Mouse (Mus musculus) thymus, postnatal 4 days (tissue): ENCODE data around the gene Il18rap.

Source experiments
- DNase-seq: peaks from one replicate; pipeline ENCODE4 v3.0.0; 2021

Gene Il18rap

DNA sequence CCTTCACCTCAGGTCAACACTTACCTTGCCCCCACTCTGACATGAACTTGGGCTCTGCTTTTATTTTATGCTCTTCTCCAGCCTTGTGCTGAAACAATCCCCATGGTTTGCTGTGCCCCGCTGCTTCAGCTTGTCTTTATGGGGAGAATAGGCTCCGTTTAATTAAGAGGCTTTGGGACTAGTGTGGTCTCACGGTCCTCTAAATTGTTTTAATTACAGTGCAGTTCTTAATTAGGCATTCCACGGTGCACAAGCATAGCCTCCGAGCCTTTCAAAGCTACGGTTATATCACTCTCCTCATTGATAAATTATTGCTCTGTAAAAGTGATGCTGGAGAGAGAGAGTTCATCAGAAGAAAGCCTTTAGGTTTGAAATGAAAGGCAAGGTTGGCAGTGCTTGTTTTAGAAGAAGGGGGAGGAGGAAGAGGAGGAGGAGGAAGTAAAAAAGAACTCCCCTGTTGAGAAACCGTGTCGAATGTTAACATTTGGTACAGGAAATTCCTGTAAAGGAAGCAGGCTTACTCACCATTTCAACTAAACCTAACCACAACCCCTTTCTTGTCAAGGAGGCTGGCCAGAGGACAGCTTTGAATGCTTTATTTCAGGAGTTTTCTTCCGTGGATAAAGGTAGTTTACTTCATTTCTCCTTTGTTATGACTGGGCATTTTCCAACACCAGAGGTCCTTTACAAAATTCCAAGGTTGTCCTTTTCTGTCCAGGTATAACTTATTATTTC is at the start of gene Il18rap:
Gene Il18rap (plus strand): TSS at position 512 of the 735 bp plus-strand sequence.
- no peak for DNase-seq

DNA sequence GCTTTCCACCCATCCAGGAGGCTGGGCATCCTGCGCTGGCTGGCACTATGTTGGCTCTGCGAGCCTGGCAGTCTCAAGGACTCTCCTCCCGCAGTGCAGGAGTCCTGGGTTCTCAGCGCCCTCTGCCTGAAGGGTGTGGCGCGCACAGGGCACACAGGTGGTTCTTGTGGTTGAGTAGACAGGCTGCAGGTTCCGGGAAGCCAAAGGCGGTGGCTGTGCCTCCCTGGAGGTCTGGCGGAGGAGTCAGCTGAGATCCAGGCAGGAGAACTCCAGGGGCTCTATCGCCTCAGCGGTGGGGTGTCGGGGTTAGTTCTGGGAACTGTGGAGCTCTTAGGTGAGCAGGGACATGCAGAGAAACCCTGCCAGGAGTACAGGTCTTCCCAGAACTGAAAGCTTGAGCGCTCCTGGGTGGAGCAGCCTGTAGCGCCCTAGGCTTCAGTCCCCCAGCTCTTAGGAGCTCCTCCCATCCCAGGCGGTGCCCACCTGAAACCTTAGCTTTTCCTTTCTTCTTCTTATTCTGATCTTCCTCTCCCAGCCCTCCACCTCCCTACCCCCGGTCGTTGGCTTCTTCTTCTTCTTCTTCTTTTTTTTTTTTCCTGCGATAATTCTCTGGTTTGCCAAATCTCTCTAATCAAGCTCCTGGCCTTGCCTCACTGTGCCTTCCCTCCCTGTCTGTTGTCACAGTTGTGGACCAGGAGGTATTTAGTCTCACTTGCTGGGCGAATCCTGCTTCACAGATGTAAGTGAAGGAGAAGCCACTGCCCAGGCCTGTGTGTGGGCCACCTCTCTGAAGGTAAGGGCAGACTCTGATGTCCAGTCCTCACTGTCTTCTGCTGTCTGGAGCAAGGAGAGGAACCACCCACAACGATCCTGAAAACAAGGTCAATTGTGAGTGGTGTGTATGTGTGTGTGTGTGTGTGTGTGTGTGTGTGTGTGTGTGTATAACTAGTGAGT is 49.4 kb upstream of the Il18rap start, which contains the start of gene Il18r1:
Gene Il18r1 (plus strand): TSS at position 76 of the 954 bp plus-strand sequence.
- peak; percentile 82 for DNase-seq

DNA sequence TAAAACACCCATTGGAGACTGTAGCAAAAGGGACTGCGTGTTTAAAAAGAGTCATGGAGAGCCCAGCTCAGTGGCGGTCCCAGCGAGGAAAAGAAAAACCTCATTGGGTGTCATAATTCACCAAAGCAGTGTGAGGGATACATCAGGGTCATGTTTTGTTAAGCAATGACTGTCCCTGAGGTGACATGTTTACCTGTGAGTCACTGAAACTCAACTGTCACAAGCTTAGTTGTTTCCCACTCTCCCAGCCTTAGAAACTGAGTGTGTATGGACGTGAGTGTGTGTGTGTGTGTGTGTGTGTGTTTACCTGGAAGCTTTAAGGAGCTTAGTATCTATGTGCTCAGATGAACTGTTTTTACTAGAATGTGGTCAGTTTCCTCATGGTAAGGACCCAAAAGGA is 47.9 kb upstream of the Il18rap start:
- no peak for DNase-seq

DNA sequence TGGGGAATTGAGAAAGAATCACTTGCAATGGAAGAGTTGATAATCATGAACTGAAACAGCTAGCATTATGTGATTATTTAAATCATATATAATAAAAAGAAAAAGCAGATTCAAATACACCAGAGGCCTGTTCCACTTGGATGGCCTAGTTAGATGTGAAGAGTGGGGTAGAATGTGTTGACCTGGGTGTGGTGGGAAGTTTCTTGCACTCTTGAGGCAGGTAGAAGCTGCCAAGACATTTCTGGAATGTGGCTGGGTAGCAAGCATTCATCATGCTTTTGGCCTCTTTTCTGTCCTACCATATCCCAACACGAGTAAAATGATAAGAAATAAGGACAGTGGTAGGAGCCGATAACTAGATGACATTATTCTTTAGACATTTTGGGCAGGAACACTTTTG is 46.4 kb upstream of the Il18rap start:
- no peak for DNase-seq

DNA sequence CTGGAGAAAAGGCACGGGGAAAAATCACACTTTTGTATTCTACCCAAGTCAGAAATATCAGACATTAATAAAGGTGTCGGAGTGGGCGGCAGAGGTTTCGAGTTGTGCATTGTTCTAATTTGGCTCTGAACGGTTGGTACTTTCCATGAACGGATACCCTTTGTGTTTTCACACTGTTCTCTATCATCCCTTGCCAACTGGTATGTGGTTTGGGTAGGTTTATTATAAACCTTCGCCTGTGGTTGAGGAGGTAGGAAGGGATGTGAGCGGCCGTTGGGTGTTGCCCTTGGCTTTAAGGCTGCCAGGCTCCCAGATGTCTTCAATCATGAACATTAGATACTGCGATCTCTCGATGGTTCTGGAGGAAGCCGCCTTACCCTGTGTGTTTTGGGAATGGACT is 45.3 kb upstream of the Il18rap start:
- DNase-seq = no peak

DNA sequence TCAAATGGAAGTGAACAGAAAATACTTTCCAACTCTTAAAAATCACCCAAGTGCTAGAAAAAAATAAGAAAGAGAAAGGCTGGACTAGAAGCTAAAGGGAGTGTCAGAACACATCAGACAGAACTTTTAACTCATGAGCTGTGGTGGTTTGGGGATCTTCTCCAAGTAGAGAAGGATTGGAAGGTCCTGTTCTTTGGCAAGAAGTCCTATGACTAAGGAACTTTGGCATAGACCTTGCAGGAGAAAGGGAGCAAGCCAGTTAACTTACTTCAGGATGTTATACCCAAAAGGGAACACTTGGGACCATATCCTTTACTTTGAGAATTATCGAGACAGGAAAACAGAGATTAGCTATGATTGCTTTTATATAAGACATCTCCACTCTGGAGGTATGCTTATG is 42.8 kb upstream of the Il18rap start:
- DNase-seq = no peak

DNA sequence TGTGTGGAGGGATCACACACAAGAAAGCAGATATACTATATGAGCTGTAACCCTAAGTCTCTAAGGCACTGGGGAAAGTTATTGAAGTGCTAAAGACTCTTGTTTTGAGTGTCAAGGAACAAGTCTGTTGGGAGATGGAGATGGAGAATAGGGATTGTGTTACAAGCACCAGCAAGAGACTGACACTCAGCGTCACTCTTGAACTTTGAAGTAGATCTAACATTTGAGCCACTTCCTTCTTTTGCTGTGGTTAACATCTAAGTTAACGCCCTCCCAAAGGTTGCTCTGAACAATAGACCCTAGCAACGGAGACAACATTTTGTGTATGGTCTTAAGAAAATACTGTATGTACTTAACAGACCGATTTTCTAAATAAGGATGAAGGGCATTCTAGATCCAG is 41.5 kb upstream of the Il18rap start:
- no peak for DNase-seq

DNA sequence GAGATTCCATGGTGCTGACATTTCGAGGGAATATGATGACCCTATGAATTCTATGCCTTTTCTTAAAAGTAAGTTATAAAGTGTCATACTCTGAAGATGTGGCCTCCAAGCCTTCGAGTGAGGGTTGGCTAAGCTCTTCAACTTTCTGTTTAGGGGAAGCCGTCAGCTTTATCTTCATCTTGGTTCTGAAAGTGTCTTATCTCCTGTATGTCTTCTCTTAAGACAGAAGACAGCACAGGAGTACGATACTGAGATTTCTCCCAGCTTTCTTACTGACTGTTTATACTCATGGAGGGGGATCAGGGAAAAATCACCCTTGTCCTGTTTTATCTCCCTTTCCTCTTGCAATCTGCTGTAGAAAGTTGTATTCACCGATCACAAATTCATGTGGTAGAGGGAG is 40.8 kb upstream of the Il18rap start:
- DNase-seq = no peak

DNA sequence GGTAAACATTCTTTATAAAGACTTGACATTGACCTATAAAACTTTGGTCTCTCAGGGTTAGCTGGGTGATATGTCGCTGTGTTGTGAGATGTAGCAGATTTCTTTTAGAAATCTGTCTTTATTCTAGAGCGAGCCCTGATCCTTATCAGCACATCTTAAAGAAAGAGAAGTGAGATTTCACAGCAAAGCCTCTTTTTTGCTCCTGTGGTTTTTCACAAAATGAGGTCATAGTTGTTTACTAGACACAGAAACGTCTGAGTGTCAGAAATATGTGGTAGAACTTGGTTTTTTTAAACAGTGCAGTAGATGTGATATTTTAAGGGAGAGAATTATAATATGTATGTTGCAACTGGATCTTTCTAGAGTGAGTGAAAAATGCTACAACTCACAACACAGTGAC is 39.5 kb upstream of the Il18rap start:
- no peak for DNase-seq

DNA sequence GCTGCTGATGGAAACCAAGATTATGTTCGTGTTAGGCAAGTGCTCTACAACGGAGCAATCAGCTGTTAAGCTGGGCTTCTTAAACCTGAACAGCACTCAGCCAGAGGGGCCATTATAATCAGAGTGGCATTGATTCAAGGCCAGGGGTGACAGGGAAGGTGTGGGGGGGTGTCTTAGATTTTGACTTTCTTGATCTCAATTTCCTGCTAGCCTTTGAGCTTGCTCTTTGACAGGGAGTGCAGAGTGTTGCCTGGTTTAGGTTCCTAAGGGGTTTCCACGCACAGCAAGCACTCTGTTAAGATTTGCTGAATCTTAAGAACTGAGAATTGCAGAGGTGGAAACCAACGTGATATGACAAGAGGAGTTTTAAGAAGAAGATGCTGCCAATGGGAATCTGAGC is 38.4 kb upstream of the Il18rap start:
- peak; percentile 19 for DNase-seq

DNA sequence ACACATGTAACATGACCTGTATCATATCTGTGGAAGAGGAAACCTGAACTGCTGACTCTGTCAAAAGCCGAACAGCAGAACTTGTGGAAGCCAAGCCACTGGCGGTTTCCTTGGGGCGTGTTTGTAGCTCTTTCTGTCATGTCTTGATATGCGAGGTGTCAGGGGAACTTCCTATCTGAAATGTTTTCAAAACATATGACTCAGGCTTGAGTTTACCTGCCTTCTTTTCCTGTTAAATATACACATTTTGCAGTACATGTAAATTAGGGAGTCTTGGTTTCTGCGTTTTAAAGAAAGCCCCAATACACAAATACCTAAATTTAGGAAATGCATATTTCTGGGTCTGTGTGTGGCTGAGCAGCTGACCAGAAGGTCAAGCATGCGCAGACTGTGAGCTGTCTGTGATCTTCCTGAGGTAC is 35.6 kb upstream of the Il18rap start:
- peak; percentile 50 for DNase-seq

DNA sequence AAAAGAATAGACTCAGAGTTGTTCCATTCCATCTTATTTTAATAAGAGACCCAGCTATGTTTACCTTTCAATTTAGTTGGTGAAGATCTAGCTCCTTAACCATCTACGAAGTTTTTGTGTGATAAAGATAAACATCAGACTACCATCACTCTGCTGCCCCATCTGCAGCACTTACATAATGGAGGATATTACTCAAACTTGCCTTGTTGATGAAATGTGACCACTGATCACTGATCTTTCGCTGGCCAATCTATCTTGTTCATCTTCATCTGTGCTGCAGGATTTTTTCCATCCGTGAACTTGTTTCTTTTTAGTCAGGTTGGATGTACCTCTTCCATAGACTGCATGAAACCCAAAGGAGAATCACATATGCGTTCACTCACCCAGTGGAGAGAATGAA is 20.6 kb upstream of the Il18rap start:
- DNase-seq = no peak

DNA sequence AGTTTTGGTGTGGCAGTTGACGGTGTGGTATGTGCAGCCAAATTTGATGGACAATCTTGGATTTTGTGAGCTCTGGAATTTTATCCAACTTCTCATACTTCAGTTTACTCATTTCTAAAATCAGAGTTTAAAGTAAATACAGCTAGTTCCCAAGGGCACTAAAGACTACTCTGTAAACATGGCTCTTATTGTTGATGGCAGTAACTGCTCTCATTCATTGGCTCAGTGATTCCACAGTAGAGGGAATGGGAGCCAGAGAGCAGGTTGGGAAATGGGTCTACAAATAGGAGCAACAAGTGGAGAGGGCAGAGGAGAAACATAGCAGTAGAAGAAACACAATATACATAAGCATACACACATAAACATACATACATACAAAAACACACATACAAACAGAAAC is 15.5 kb upstream of the Il18rap start:
- DNase-seq = no peak

DNA sequence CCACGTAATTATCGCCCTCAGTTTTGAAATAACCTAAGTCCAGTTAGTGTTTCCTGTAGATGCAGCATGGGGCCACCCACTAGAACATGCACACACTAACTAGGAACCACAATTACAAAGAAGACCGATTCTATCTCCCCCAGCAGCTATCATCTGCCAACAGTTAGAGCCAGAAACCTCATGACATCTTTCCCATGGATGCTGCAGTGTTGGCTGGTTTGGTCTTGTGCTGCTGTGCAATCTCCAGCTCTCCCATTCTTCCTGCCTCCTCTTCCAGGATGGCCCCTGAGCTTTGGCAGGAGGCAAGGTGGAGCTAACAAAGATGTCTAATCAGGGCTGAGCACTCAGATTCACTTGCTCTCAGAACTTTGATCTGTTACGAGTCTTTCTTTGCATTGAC is 14.0 kb upstream of the Il18rap start:
- DNase-seq = no peak

DNA sequence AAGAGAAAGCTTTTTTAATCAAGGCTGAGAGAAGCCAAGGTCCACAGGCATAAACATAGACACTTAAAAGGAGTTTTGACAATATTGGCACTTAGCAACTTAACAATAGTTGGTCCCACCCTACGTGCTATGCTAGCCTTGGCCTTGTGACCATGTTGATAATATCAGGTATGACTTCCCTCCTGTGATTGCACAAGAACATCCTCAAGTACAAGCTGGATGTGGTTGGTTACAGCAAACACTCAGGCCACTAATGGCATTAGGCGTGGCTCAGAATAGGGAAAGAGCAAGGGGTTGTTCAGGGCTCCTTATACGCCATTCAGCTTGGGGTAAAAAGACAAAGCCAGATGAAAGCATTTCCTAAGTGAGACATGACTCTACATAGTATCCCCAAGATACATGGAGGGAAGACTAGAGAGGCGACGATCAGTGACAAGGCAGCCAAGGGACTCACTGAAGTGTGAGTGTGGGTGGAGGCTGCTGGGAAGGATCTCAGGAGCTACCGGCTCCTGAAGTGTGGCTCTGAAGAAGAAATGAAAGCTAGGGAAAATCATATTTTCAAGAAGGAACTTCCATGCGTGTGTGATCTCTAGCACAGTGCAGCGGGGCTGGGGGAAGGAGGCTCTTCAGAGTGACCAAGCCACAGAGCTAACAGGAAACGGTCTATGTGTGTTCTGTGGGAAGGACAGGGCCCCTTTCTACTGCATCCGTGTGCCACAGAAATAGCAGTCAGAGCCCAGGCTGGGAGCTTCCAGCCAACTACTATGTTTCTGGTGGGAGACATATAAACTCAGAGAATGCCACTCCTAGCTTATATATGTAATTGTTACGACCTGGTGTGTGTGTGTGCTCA is 13.4 kb upstream of the Il18rap start:
- DNase-seq = no peak

DNA sequence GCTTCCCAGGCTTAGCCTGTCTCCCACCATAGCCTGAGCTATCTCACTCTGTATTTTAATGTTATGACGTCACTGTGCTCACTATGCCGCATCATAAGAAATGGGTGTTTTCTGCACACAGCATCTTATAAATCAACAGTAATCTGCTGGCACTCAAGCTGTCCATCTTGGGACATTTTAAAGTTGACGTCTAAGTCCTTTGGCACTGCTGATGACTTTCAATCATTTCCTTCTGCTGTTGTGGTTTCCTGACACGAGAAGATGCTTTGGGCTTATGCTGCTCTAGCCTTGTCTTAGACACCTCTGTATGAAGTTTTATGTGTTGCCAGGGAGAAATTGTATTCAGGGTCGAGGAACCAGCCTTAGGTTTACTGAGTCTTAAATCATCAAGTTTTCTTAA is 10.6 kb upstream of the Il18rap start:
- DNase-seq = no peak

DNA sequence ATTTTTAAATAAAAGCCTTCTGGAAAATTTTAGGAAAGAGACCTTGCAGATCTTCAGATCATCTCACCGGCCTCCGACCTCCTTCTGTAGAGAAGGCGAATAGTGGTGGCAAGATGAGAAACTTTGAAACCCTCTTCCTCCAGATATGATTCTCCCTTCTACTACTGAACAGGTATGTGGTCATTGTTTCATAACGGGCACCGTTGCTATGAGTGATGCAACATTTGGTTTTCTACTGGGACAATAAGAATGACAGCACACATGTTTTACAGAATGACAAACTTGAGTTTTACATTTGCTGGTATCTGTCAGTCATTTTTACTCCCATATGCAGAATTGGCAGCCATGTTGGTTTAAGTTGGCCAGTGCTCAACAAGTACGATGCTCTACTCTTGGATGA is 1.2 kb downstream of the Il18rap start:
- no peak for DNase-seq

DNA sequence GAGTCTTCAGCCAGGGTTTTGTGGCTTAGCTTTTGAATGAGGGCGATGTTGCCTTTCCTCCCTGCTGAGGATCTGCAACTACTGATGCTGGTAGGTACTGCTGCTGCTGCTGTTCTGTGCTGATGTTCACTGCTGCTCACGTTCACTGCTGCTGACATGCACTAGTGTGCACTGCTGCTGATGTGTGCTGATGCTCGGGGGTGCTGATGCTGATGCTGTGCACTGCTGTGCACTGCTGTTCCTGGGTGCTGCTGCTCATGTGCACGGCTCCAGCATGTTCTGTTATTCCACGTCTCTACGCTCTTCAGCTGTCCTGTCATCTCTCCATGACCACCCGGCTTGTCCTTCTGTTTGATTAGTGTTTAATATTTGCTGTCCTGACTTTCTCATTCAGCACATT is 7.8 kb downstream of the Il18rap start:
- DNase-seq = no peak

DNA sequence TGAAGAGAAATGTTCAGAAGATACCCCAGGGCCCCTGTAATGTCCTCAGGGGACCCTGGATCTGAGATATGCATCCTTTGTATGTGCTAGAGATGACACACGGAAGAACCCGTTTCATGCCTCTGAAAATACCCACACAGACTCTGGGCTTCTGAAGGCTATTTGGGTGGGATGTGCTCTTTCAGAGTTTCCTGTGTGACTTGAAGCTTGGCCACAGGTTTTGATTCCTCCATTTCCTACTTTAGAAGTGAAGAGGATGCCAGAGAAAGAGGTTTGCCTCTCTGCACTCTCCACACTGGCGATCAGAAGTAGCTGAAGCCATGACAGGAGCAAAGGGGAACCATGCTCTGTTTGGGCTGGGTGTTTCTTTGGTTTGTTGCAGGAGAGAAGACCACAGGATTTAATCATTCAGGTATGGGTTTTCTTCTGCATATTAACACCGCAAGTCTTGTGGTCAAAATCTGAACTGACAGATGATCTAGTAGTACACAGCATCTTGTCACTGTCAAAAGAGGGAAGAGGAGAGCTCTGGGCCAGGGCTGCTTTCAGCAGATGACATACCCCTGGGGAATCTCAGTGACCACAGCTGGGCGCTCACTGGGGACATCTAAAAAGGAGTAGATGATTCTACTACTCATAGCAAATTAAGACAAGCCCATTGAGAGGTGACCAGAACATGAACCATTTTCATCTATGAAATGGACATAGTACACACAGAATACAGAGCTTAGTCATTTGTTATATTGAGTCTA is 9.0 kb downstream of the Il18rap start:
- DNase-seq = no peak

DNA sequence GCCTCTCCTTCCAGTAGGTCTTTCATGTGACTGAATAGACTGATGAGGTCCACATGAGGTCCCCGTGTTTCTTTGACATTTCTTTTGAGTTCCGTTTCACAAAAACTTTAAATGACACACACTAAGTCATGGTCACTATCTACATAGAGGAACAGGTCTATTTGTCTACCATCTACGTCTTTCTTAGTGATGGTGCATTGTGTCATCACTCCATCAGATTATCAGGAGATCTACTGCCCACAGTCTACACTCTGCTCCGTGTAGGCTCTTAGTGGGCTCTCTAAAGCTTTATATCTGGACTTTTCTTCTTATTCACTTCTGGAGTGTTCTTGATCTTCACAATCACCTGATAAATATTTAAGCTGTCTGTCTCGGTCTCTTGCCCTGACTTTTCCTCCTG is 14.1 kb downstream of the Il18rap start:
- no peak for DNase-seq

DNA sequence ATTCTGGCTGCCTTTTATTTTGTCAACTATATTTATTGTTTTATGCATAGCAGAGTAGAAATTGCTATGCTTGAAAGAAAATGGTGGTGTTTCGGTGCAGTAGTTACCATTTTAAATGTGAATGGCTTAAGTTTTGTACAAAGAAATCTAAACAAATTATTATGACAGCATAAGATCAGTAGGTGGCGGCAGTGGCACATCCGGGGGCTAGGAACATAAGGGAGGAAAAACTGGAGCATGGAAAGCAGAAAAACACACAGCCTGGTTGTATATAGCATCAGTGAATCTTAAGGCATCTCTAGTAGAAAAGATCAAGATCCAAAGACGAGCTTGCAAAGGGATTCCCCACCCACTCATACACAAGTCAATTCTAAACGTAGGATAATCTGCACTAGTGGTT is 22.4 kb downstream of the Il18rap start:
- no peak for DNase-seq

DNA sequence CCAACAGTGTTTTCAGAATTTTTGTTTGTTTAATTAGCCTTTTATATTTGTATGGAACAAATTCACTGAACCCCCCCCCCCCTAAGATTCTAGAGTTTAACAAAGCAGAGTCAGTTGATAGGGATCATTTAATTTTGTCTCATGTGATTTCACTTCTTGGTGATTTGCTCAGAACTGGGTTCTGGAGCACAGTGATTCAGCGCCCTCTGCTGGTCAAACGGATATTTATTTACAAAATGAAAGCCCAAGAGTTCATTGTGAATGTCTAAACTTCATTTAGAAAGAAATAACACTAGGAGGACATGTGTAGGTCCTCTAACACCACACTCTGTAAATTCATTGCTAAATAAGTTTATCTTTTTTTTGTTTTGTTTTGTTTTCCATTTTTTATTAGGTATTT is 29.5 kb downstream of the Il18rap start:
- DNase-seq = peak; percentile 79
